Mouse (Mus musculus) stomach, postnatal 0 days (tissue): ENCODE results near the gene Dctn1.

Experiments used
- CTCF ChIP-seq: IDR thresholded peaks from 2 replicates; pipeline ENCODE4 v1.5.1; 2016; ENCODE audit warnings: antibody characterized with exemption, low read depth, mild to moderate bottlenecking, moderate library complexity
- EP300 ChIP-seq: optimal IDR thresholded peaks from 2 replicates; pipeline ENCODE3; 2016; ENCODE audit warnings: antibody characterized with exemption

- TF ChIP-seq CTCF: no peak
- no peak for TF ChIP-seq EP300
Measured at GRCm38 (mm10) chr6:83131469-83132034, 34.2 kb upstream of the Dctn1 start.
